Mouse (Mus musculus) CH12.LX (cell line): Measurements from ENCODE around the gene Trh.

Experiments used
- CTCF ChIP-seq, 2 experiments: IDR thresholded peaks in 1 of 2; conservative IDR thresholded peaks in 1 of 2; 2 replicates each; pipeline ENCODE4 v1.5.1; 2011 to 2012; ENCODE audit warnings: low read depth in 2 of 2, low read length in 2 of 2, improper control_type of control experiment in 1 of 2, inconsistent platforms in 1 of 2, mild to moderate bottlenecking in 1 of 2, moderate library complexity in 1 of 2
- E2F4 ChIP-seq: IDR thresholded peaks from 2 replicates; pipeline ENCODE4 v1.6.1; 2011; ENCODE audit warnings: low read depth, low read length, improper control_type of control experiment; ENCODE audit not compliant: insufficient replicate concordance
- MEF2A ChIP-seq: IDR thresholded peaks from 2 replicates; pipeline ENCODE4 v1.6.1; 2014; ENCODE audit warnings: low read depth, mild to moderate bottlenecking, inconsistent platforms, low read length, improper control_type of control experiment, borderline replicate concordance
- NELFE ChIP-seq: IDR thresholded peaks from 2 replicates; pipeline ENCODE4 v1.6.1; 2011; ENCODE audit warnings: low read depth, low read length, improper control_type of control experiment
- NRF1 ChIP-seq: IDR thresholded peaks from 2 replicates; pipeline ENCODE4 v1.6.1; 2014; ENCODE audit warnings: low read depth, mild to moderate bottlenecking, inconsistent platforms, low read length, improper control_type of control experiment, moderate library complexity
- POLR2A ChIP-seq: IDR thresholded peaks from 2 replicates; pipeline ENCODE4 v1.6.1; 2011; ENCODE audit warnings: low read depth, mild to moderate bottlenecking, improper control_type of control experiment, low read length
- RAD21 ChIP-seq: IDR thresholded peaks from 2 replicates; pipeline ENCODE4 v1.6.1; 2011; ENCODE audit warnings: low read depth, mild to moderate bottlenecking, low read length, improper control_type of control experiment, moderate library complexity
- TCF12 ChIP-seq: IDR thresholded peaks from 2 replicates; pipeline ENCODE4 v1.6.1; 2014; ENCODE audit warnings: low read depth, mild to moderate bottlenecking, inconsistent platforms, low read length, improper control_type of control experiment
- UBTF ChIP-seq: IDR thresholded peaks from 2 replicates; pipeline ENCODE4 v1.6.1; 2012; ENCODE audit warnings: low read depth, mild to moderate bottlenecking, inconsistent platforms, low read length, improper control_type of control experiment, moderate library complexity
- USF2 ChIP-seq: conservative IDR thresholded peaks from 2 replicates; pipeline ENCODE4 v1.6.1; 2011; ENCODE audit warnings: low read depth, low read length, improper control_type of control experiment
- ZNF384 ChIP-seq: IDR thresholded peaks from 2 replicates; pipeline ENCODE4 v1.6.1; 2012; ENCODE audit warnings: low read depth, low read length, improper control_type of control experiment, inconsistent platforms

DNA sequence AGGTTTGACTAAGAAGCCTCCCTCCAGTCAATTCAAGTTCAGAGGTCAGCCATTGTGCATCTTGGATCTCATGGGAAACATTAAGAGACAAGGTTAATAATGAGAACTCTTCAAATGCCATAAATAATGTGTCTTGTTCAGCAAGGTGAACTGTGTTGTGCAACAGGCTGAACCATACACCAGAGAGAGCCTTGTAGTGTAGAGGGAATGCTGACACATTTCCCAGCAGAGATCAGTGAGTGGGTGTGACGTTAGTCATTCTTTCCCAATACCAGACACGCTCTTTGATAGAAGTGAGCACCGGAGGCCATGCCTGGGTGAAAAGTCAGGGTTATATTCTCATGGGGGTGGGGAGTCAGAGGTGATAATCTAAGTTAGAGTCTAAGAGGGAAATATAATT is 46.4 kb upstream of the Trh start:
- TF ChIP-seq MEF2A (no peak), ZNF384 (no peak), USF2 (no peak), TCF12 (no peak), UBTF (no peak), POLR2A (no peak), NRF1 (no peak), NELFE (no peak), RAD21 (no peak), E2F4 (no peak), CTCF (conservative IDR thresholded peaks at IDR 0.05 in 1 of 2, IDR thresholded peaks at IDR 0.05 in 1 of 2; ENCODE audit: low read depth in 2 of 2, low read length in 2 of 2) (no peak)
